In genomic region chr5:105666930-105667329, GRCm38 (mm10) we compare ENCODE assay signal across 23 mouse cellular contexts. TPM values are rescaled to one million over a fixed set of nuclear protein-coding genes. Genes with fewer than 3 reads are reported as not detected.
DNase-seq lines count a peak whose midpoint lies in the region; ATAC-seq and TF ChIP-seq lines count a peak whose summit lies in the region.
"Had no signal": no experiment of that assay in that cellular context is flagged by ENCODE, and none has a peak within 500 bp of the region (broad histone marks: within the 10 kb centered on the region; RNA-seq: fewer than 3 reads in every experiment).

No protein-coding gene starts in this region.

- no peak overlapping the region for H3K4me2 ChIP-seq in lung, postnatal 0 days (replicated peaks; ENCODE audit: low read depth, low read length)
- H3K4me2 ChIP-seq: embryonic facial prominence, embryonic 12.5 days; forebrain, embryonic 13.5 days; forebrain, embryonic 15.5 days had no signal

- no peaks in the 10 kb centered on the region for H3K9me3 ChIP-seq in lung, postnatal 0 days (ENCODE audit: low read length)
- H3K9me3 ChIP-seq: embryonic facial prominence, embryonic 10.5 days; embryonic facial prominence, embryonic 12.5 days; forebrain, embryonic 13.5 days; forebrain, embryonic 15.5 days; G1E had no signal

- TF ChIP-seq POLR2A in lung, adult 2 months (IDR thresholded peaks at IDR 0.05; ENCODE audit: borderline replicate concordance, extremely low read depth, low read depth, low read length) = no peak

- DNase-seq in lung, adult 2 months = no peak
- DNase-seq in lung, postnatal 14 days = no peak
- DNase-seq in lung, postnatal 0 days (ENCODE audit: low spot score) = peak; percentile 36
- DNase-seq in lung, postnatal 4 days = no peak
- peak; percentile 65 for DNase-seq in lung, postnatal 36 days
- DNase-seq: adrenal gland, adult 8-10 months; adrenal gland, postnatal 14 days; adrenal gland, postnatal 36 days; B cell, adult 2 months; cerebellum, adult 11-12 months; cerebellum, adult 2 months; cerebellum, adult 9-10 months; cerebellum, postnatal 10 days; cerebellum, postnatal 25 days had no signal

- no peaks in the 10 kb centered on the region; the same call in 1 of the 2 replicates for H3K4me1 ChIP-seq in lung, adult 2 months (ENCODE audit: control insufficient read depth, insufficient read depth, low read length)
- no peaks in the 10 kb centered on the region for H3K4me1 ChIP-seq in lung, postnatal 0 days (ENCODE audit: insufficient read depth, low read depth, low read length)
- H3K4me1 ChIP-seq: embryonic facial prominence, embryonic 10.5 days; embryonic facial prominence, embryonic 12.5 days; forebrain, embryonic 13.5 days; forebrain, embryonic 15.5 days had no signal

- no peaks in the 10 kb centered on the region for H3K36me3 ChIP-seq in lung, postnatal 0 days (ENCODE audit: insufficient read depth, low read length)
- H3K36me3 ChIP-seq: embryonic facial prominence, embryonic 10.5 days; embryonic facial prominence, embryonic 12.5 days; forebrain, embryonic 15.5 days; G1E had no signal

- H3K4me3 ChIP-seq in lung, adult 2 months (replicated peaks; ENCODE audit: extremely low read depth, low read depth, low read length) = no peak overlapping the region
- no peak overlapping the region for H3K4me3 ChIP-seq in lung, postnatal 0 days (ENCODE audit: low read depth, low read length)
- H3K4me3 ChIP-seq: embryonic facial prominence, embryonic 10.5 days; embryonic facial prominence, embryonic 12.5 days; forebrain, embryonic 13.5 days; forebrain, embryonic 15.5 days had no signal

- ATAC-seq in lung, postnatal 0 days = peak; percentile 54
- ATAC-seq: activated CD4-positive, CD25-positive, alpha-beta regulatory T cell, adult 4 months; CD4-positive, CD25-positive, alpha-beta regulatory T cell, adult 4 months; forebrain, embryonic 13.5 days; forebrain, embryonic 15.5 days; Patski had no signal

- 0 out of 2 replicates have a peak, but pooled peaks have one; percentile 3 for TF ChIP-seq CTCF in lung, adult 2 months (IDR thresholded peaks at IDR 0.05; ENCODE audit: insufficient read depth, low read length)
- TF ChIP-seq CTCF in lung, postnatal 0 days (IDR thresholded peaks at IDR 0.05) = no peak

- no peak overlapping the region for H3K27ac ChIP-seq in lung, postnatal 0 days (ENCODE audit: low read length)
- H3K27ac ChIP-seq: embryonic facial prominence, embryonic 10.5 days; embryonic facial prominence, embryonic 12.5 days; forebrain, embryonic 13.5 days; forebrain, embryonic 15.5 days had no signal

- H3K9ac ChIP-seq in lung, postnatal 0 days (replicated peaks; ENCODE audit: low read depth) = no peak overlapping the region
- H3K9ac ChIP-seq: embryonic facial prominence, embryonic 12.5 days; forebrain, embryonic 13.5 days; forebrain, embryonic 15.5 days had no signal

- H3K27me3 ChIP-seq in lung, postnatal 0 days (replicated peaks; ENCODE audit: insufficient read depth, low read length) = no peaks in the 10 kb centered on the region
- H3K27me3 ChIP-seq: CH12.LX; embryonic facial prominence, embryonic 12.5 days; forebrain, embryonic 13.5 days; forebrain, embryonic 15.5 days; Patski had no signal

- no peak for TF ChIP-seq EP300 in lung, postnatal 0 days (IDR thresholded peaks at IDR 0.05)

- 77% methylated on average over 5 of the region's 5 CpGs for WGBS in lung, adult 2 months
- 72% methylated on average over 5 of the region's 5 CpGs for WGBS in lung, postnatal 0 days

RNA-seq across cellular contexts. Expression of gene Lrrc8d, which starts 32.8 kb away (rescaled TPM):
- polyA plus RNA-seq in lung, adult 2 months (2012; rRNA removed) = 11.3 and 16.6 TPM in 2 replicates
- polyA plus RNA-seq in lung, postnatal 0 days (2015; fragmentation: Nextera tagmentation; extraction: Ambion mirVana) = 20.5 and 23.2 TPM in 2 replicates
- polyA plus RNA-seq: G1E had no signal

Comparison
In these comparisons a context has a peak if more than half of its experiments do, and no peak if none do; other contexts are left out.
1. DNase-seq: peak in lung, postnatal 0 days (single experiment) and lung, postnatal 36 days (single experiment); none in lung, adult 2 months (single experiment), lung, postnatal 14 days (single experiment) and lung, postnatal 4 days (0 of 2).